Mouse (Mus musculus) ES-E14 (cell line): ENCODE results near the gene Art4.

Source experiments
- HCFC1 ChIP-seq: IDR thresholded peaks from 2 replicates; pipeline ENCODE4 v1.6.1; 2012; ENCODE audit warnings: low read length, inconsistent platforms, borderline replicate concordance; ENCODE audit not compliant: insufficient read depth
- MAFK ChIP-seq: IDR thresholded peaks from 2 replicates; pipeline ENCODE4 v1.6.1; 2014; ENCODE audit warnings: mild to moderate bottlenecking, low read depth, low read length, inconsistent platforms; ENCODE audit not compliant: insufficient read depth
- ZC3H11A ChIP-seq: IDR thresholded peaks from 2 replicates; pipeline ENCODE4 v1.6.1; 2012; ENCODE audit warnings: low read depth, mild to moderate bottlenecking, inconsistent platforms, low read length, borderline replicate concordance
- ZNF384 ChIP-seq: IDR thresholded peaks from 2 replicates; pipeline ENCODE4 v1.6.1; 2012; ENCODE audit warnings: low read depth, low read length, inconsistent platforms

- TF ChIP-seq ZC3H11A (no peak), HCFC1 (no peak), MAFK (no peak), ZNF384 (no peak)
These were observed 32.0 kb upstream of the Art4 start for GRCm38 (mm10) chr6:136889554-136889953.
